Mouse (Mus musculus) ES-E14 (cell line): Measurements from ENCODE around the gene Rhbdd3. TPM values are rescaled to one million over a fixed set of nuclear protein-coding genes. Genes with fewer than 3 reads are reported as not detected.

Experiments
- DNase-seq: peaks from one replicate; pipeline ENCODE4 v3.0.0-alpha.2; 2013; ENCODE audit warnings: low read depth, low spot score
- H3K27ac ChIP-seq: 2 replicates; pipeline ENCODE4 v1.5.1; 2012; ENCODE audit warnings: low read depth, mild to moderate bottlenecking, low read length, moderate library complexity, mixed read lengths; ENCODE audit not compliant: poor library complexity, insufficient read depth, severe bottlenecking
- H3K36me3 ChIP-seq: 2 replicates; pipeline ENCODE4 v1.6.1; 2012; ENCODE audit warnings: mild to moderate bottlenecking, low read length, moderate library complexity, mixed read lengths; ENCODE audit not compliant: control insufficient read depth, poor library complexity, insufficient read depth, severe bottlenecking
- H3K4me1 ChIP-seq, 2 experiments: fragments of 150-350 bp in 1 of 2; sonication (generic) in 1 of 2; 2 replicates each; pipeline ENCODE4 v1.6.1; 2012; ENCODE audit warnings: low read length in 2 of 2, mild to moderate bottlenecking in 1 of 2, mixed read lengths in 1 of 2; ENCODE audit not compliant: control insufficient read depth in 2 of 2, insufficient read depth in 2 of 2, poor library complexity in 1 of 2
- H3K4me3 ChIP-seq, 2 experiments: fragments of 150-350 bp in 1 of 2; sonication (generic) in 1 of 2; 2 replicates each; pipeline ENCODE4 v1.5.1; 2012; ENCODE audit warnings: low read length in 2 of 2, low read depth in 1 of 2, mild to moderate bottlenecking in 1 of 2, mixed read lengths in 1 of 2; ENCODE audit not compliant: insufficient read depth in 1 of 2, poor library complexity in 1 of 2, severe bottlenecking in 1 of 2
- H3K9ac ChIP-seq: 2 replicates; pipeline ENCODE4 v1.6.1; 2012; ENCODE audit warnings: low read depth, mild to moderate bottlenecking, low read length, mixed read lengths; ENCODE audit not compliant: poor library complexity, insufficient read depth, severe bottlenecking
- H3K9me3 ChIP-seq: fragments of 150-350 bp; sonication (generic); 2 replicates; pipeline ENCODE4 v1.6.1; 2012; ENCODE audit warnings: low read depth, mild to moderate bottlenecking, low read length; ENCODE audit not compliant: control insufficient read depth, insufficient read depth
- CHD2 ChIP-seq: IDR thresholded peaks from 2 replicates; pipeline ENCODE4 v1.6.1; 2014; ENCODE audit warnings: mild to moderate bottlenecking, low read depth, low read length, inconsistent platforms
- HCFC1 ChIP-seq: IDR thresholded peaks from 2 replicates; pipeline ENCODE4 v1.6.1; 2012; ENCODE audit warnings: low read length, inconsistent platforms, borderline replicate concordance; ENCODE audit not compliant: insufficient read depth
- MAFK ChIP-seq: IDR thresholded peaks from 2 replicates; pipeline ENCODE4 v1.6.1; 2014; ENCODE audit warnings: mild to moderate bottlenecking, low read depth, low read length, inconsistent platforms; ENCODE audit not compliant: insufficient read depth
- ZC3H11A ChIP-seq: IDR thresholded peaks from 2 replicates; pipeline ENCODE4 v1.6.1; 2012; ENCODE audit warnings: low read depth, mild to moderate bottlenecking, inconsistent platforms, low read length, borderline replicate concordance
- ZNF384 ChIP-seq: IDR thresholded peaks from 2 replicates; pipeline ENCODE4 v1.6.1; 2012; ENCODE audit warnings: low read depth, low read length, inconsistent platforms
- in situ Hi-C, 2 experiments: fragments of 600-800 bp; cut with MboI; formaldehyde crosslinking; loops; one replicate each; pipeline ENCODE4 v1.15.1; 2025; ENCODE audit warnings: low sequenced_read_pairs in 2 of 2, inconsistent platforms in 1 of 2; ENCODE audit not compliant: unreplicated experiment in 2 of 2
- total RNA-seq: library from RNA; depleted of rRNA; stranded (reverse); fragments of 300-350 nt; gene quantifications from 2 replicates; pipeline ENCODE4 v1.2.3, GENCODE M21; 2012

Rhbdd3 gene
- total RNA-seq, 1 experiment = 33.9 TPM

DNA sequence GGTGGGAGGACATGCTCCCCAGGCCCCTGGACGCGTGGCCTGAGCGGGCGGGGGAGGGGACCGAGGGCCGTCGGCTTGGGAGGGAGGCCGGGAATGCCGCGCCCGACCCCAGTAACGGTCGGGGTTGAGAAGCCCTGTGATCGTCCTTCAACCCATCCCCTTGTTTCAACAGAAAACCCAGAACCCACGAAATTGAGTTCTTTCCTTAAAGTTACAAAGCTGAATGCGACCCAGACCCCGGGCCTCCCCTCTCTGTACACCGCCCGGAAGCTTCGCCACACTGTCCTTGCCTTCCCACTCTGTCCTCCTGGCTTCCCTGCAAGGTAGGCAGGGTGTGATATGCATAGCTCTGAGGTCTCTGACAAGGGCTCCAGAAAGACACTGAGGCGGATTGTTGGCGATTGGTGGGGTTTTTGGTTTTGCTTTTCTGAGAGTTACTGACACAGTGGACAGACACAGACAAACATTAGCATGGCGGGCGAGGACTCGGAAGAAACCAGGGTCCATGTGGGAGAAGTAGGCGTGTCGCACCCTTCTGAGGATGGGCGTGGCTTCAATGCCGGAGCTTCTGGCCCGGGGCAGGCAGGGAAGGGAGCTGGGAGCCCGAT lies 954 bp downstream of the Rhbdd3 start:
- peak overlapping the region; percentile 94 for H3K27ac ChIP-seq
- peaks cover 16% of the 10 kb centered on the region for H3K36me3 ChIP-seq
- TF ChIP-seq MAFK = no peak
- TF ChIP-seq HCFC1 = peak; percentile 51; the same call in 1 of the 2 replicates
- in situ Hi-C loops = no loop called here
- H3K4me1 ChIP-seq = peaks cover 5 to 11% of the 10 kb centered on the region in 2 experiments; a peak in 3 of 4 replicates
- peak; percentile 77 for DNase-seq
- peak overlapping the region; percentile 79 to 84 for H3K4me3 ChIP-seq
- no peaks in the 10 kb centered on the region for H3K9me3 ChIP-seq
- peak overlapping the region; percentile 99 for H3K9ac ChIP-seq

DNA sequence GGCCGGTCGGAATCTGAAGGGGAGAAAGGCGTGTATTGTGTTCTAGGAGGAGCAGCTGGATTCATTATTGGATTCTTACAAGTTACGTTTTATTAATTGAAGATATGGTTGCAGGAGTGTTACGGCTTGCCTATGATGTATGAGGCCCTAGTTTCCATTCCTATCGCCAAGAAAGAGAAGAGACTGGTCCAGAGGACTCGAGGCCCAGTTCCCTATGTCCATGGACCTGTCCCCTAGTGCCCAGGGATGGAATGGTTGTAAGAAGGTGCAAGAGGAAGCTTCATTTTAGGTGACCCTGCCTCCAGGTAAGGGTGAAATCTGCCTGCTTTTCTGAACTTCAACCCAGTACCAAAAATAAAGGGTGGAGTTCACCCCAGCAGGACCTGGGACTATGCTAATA lies 1.6 kb downstream of the Rhbdd3 start:
- no peak for DNase-seq
- peak overlapping the region; percentile 94; the same call in 1 of the 2 replicates for H3K27ac ChIP-seq
- H3K4me3 ChIP-seq = peak overlapping the region; percentile 79 to 84
- H3K9me3 ChIP-seq = no peaks in the 10 kb centered on the region
- in situ Hi-C loops = no loop called here
- H3K36me3 ChIP-seq = peaks cover 22% of the 10 kb centered on the region
- peaks cover 5 to 11% of the 10 kb centered on the region in 2 experiments; a peak in 3 of 4 replicates for H3K4me1 ChIP-seq
- TF ChIP-seq ZC3H11A (no peak), CHD2 (no peak), MAFK (no peak), HCFC1 (no peak), ZNF384 (no peak)
- peak overlapping the region; percentile 99 for H3K9ac ChIP-seq

DNA sequence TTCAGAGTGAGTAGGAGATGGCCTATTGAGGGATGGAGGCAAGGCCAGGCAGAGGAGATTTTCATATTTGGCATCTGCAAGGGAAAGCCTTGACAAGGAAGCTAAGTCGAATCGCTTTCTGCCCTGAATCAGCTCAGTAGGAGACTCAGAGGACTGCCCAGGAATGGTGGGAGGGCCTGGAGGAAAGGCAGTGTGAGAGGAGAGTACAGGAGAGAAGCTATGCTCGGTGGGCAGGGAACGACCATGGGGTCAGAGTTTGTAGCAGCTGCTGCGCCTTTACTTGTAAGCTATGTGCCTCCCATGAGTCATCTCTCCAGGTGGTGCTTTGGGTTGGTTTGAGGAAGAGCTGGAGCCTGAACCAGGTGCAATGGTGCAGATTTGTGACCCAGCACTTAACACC lies 2.1 kb downstream of the Rhbdd3 start:
- Histone ChIP-seq H3K4me3 (peak overlapping the region; percentile 79 to 84; a peak in 3 of 4 replicates), H3K36me3 (peaks cover 27% of the 10 kb centered on the region), H3K27ac (no peak overlapping the region), H3K9me3 (no peaks in the 10 kb centered on the region), H3K4me1 (peaks cover 5 to 11% of the 10 kb centered on the region in 2 experiments; a peak in 3 of 4 replicates), H3K9ac (peak overlapping the region; percentile 99; the same call in 1 of the 2 replicates)
- no peak for TF ChIP-seq MAFK
- no peak for TF ChIP-seq ZNF384
- no peak for TF ChIP-seq CHD2
- TF ChIP-seq ZC3H11A = no peak
- no peak for TF ChIP-seq HCFC1
- in situ Hi-C loops = no loop called here
- DNase-seq = no peak

DNA sequence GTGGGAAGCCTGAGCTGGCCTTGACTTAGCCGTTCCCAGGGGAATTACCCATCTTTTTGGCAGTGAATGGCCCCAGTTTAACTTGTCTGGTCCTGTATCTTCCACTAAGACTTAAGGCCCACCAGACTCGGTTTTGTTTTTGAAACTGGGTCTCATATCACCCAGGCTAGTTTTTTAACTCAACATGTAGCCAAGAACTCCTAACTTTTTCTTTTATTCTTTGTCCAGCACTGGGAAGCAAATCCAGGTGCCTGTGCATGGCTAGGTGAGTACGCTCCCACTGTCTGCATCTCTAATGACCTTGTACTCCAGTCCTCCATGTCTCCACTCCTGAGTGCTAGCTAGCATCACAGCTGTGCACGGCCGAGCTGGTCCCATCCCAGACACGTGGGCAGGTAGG lies 2.9 kb downstream of the Rhbdd3 start:
- no peak for DNase-seq
- H3K4me3 ChIP-seq = no peak overlapping the region
- TF ChIP-seq HCFC1 (no peak), MAFK (no peak), ZC3H11A (no peak), CHD2 (no peak), ZNF384 (no peak)
- H3K36me3 ChIP-seq = peaks cover 27% of the 10 kb centered on the region
- no peaks in the 10 kb centered on the region for H3K9me3 ChIP-seq
- H3K9ac ChIP-seq = no peak overlapping the region
- in situ Hi-C loops = no loop called here
- H3K4me1 ChIP-seq = peaks cover 3 to 10% of the 10 kb centered on the region in 2 experiments; a peak in 3 of 4 replicates
- no peak overlapping the region for H3K27ac ChIP-seq
